Mouse (Mus musculus) layer of hippocampus, adult 8-10 months (tissue): ENCODE results near the gene Rbl1. TPM values are rescaled to one million over a fixed set of nuclear protein-coding genes. Genes with fewer than 3 reads are reported as not detected.

Experiments used
- DNase-seq, 2 experiments: peaks; one replicate each; pipeline ENCODE4 v3.0.0; 2022; ENCODE audit warnings: low spot score in 2 of 2
- total RNA-seq, 4 experiments: library from RNA; stranded (reverse); gene quantifications; 2 replicates each; pipeline ENCODE4 v1.2.4; 2022

Rbl1 gene
- total RNA-seq, 4 experiments from 2014 or later = 1.5 to 2.3 (median 1.7) TPM

GRCm38 (mm10) chr2:157134479-157134931 lies 69.8 kb downstream of the Rbl1 start:
- no peak for DNase-seq

GRCm38 (mm10) chr2:157133769-157134478 lies 70.4 kb downstream of the Rbl1 start:
- DNase-seq = no peak

DNA sequence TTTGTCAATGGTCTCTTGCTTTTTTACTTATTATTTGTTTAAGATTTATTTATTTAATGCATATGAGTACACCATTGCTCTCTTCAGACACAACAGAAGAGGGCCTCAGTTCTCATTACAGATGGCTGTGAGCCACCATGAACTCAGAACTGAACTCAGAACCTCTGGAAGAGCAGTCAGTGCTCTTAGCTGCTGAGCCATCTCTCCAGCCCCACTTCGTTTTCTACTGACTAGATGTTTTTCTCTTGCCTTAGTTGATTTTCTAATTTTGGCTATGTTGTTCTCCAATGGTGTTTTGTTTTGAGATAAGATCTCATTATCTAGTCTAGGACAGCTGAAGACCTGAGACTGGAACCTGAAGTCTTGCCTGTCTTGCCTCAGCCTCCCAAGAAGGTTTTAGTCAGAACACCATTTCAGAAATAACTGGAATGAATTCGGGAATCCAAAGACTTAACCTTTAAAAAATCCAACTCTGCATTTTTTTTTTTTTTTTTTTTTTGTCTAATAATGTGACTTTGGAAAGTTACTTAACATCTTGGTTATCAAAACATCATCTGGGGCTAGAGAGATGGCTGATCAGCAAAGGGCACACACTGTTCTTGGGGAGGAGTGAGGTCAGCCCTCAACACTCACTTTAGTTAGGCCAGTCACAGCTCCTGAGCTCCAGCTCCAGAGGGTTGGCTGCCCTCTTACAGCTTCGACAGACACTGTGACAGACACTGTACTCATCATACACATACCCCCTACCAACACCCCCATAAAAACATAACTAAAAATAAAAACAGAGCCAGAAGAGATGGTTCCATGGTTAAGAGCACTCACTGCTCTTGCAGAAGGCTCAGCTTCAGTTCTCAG lies 71.4 kb downstream of the Rbl1 start:
- no peak for DNase-seq

GRCm38 (mm10) chr2:157132086-157132485 lies 72.2 kb downstream of the Rbl1 start:
- no peak for DNase-seq

GRCm38 (mm10) chr2:157130813-157131514 lies 73.4 kb downstream of the Rbl1 start:
- no peak for DNase-seq

GRCm38 (mm10) chr2:157129601-157130164 lies 74.7 kb downstream of the Rbl1 start:
- no peak for DNase-seq

GRCm38 (mm10) chr2:157129096-157129495 lies 75.2 kb downstream of the Rbl1 start:
- no peak for DNase-seq

DNA sequence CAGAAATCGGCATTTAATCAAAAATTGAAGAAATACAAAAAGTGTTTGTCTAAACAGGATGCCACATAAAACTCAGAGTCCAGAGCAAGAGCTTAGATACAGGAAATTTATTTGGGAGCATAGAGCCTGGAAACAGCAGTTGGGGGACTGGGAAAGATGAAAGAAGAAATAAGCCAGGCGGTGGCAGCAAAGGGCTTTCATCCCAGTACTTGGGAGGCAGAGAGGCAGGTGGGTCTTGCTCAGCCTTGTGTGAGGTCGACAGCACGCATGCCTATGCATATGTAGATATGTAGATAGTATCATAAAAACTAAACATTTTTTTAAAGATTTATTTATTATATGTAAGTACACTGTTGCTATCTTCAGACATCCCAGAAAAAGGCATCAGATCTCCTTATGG lies 76.3 kb downstream of the Rbl1 start:
- DNase-seq = no peak

DNA sequence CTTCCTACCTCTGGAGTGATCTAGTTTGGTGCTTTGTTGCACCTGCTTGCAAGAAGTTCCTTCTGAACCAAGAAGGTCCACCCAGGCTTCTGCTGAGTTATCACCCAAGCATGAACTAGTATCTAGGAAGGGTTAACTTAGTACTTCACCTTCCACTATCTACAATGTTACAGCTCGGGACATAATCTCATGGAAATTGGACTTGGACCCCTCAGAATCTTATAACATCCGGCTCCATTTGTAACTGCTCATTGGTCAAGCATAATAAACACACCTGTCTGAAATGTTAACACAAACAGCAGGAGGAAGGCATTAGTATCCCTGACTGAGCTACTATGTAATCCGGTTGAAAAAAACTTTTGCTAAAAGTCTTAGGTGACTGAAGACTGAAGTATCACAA lies 77.0 kb downstream of the Rbl1 start:
- no peak for DNase-seq

- DNase-seq = no peak
These were observed 79.1 kb downstream of the Rbl1 start for GRCm38 (mm10) chr2:157125246-157125645.

DNA sequence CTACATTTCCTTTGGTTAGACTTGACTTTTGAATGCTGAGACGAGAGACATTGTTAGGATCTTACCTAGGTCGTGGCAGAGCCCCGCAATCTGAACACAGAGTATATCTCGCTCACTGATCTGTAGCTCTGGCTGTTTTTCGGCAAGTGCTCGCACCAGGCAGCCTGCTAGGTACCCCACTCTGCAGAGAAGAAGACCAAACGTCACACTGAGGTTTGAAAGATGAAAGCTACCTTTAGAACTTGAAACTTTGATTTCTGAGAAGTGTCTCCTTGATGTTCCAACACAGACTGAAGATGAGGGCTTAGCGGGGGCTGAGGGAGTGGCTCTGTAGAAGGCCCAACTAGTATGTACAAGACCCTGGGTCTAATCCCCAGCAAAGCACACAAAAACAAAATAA lies 82.6 kb downstream of the Rbl1 start:
- no peak for DNase-seq

DNA sequence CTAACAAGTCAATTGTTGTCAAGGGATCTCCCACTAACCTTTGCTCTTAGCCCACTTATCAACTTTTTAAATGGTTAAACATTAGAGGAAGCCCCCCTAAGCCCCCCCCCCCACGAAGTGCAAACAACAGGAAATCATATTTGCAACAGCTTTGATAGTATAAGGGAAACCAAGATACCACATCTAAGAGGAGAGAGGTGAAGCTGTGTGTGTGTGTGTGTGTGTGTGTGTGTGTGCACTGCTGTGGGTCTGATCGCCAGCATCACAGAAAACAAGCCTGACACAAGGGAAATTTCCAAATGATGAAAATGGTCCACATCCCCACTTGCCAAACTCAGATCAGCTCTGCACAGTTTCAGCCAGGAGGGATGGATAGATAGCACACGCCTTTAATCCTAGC lies 85.3 kb downstream of the Rbl1 start:
- DNase-seq = no peak

GRCm38 (mm10) chr2:157118556-157118955 lies 85.8 kb downstream of the Rbl1 start:
- DNase-seq = no peak

GRCm38 (mm10) chr2:157116964-157117363 lies 87.4 kb downstream of the Rbl1 start:
- DNase-seq = no peak

DNA sequence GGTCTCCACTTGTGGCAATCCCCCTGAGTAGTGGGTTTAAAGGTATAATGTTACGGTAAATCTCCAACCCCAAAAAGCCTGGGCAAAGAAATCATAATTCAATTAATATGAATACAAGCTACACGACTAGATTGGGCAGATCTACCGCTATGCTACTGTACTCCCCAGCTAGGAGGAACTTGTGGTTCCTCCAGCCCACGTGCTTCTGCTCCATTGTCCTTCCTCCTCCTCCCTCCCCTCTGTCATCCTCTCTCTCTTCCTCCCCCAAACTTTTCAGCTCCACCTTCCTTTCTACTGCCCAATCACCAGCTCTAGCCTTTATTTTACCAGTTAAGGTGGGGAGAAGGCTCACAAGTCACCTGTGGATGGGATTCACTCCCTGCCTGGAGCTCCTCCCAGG lies 96.1 kb downstream of the Rbl1 start:
- no peak for DNase-seq

GRCm38 (mm10) chr2:157104454-157104853 lies 99.9 kb downstream of the Rbl1 start:
- no peak for DNase-seq

- no peak for DNase-seq
These were observed 102.1 kb downstream of the Rbl1 start for GRCm38 (mm10) chr2:157102256-157102655.

- DNase-seq = no peak
These were observed 102.7 kb downstream of the Rbl1 start for GRCm38 (mm10) chr2:157101650-157102049.

DNA sequence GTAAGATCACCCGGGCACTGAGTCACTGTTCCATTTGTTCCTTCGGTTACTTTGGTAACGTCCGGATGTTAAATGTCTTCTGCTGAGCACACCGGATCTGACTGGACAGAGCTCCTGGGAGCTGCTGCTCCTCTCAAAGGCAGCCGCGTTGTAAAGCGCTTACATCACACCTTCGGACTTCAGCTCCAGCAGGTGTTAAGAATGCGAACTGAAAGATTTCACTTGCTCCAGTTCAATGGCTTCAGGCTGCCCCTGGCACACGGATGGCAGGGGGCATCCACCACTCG lies 104.1 kb downstream of the Rbl1 start:
- DNase-seq = no peak

DNA sequence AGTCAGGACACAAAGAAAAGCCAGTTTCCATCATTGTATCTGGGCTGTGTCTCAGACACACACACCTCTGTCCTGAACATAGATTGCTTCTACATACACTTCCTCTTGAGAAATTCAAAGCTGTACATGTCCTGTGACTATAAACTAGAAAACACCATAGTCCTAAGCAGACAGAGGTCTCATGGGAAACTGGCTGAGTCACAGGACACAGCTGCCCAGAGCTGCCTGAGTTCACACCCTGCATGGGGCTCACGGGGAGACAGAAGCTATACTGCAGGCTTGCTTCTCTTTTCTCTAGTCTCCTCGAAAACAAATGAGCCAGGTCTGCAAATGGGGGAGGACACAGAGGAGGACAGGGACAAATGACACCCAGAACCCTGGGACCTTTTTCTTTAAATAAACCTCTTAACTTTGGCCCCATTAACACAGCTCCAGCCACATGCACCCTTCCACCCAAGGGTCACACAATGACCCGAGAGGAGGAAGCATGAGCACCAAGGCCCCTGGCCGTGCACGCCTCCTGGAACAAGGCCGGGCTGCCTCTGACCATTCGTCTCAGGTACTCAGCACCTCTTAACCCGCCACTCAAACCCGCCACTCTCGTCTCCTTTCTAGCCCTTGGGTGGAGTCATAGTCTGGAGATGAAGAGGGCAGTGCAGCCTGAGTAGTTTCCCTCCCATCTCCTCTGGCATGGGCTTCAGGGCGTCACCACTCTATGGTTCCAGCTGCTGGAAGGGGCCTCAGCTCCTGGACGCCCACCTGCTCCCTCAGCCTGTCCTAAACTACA lies 104.6 kb downstream of the Rbl1 start:
- no peak for DNase-seq
